Mouse (Mus musculus) A20 (cell line): ENCODE data around the gene Ankrd55.
A peak's percentile ranks its signal among the peaks of the same experiment; 100 is the strongest.

Experiments used
- DNase-seq: peaks from one replicate; pipeline ENCODE4 v3.0.0-alpha.2; 2011; ENCODE audit warnings: low read depth, low spot score

Gene Ankrd55

DNA sequence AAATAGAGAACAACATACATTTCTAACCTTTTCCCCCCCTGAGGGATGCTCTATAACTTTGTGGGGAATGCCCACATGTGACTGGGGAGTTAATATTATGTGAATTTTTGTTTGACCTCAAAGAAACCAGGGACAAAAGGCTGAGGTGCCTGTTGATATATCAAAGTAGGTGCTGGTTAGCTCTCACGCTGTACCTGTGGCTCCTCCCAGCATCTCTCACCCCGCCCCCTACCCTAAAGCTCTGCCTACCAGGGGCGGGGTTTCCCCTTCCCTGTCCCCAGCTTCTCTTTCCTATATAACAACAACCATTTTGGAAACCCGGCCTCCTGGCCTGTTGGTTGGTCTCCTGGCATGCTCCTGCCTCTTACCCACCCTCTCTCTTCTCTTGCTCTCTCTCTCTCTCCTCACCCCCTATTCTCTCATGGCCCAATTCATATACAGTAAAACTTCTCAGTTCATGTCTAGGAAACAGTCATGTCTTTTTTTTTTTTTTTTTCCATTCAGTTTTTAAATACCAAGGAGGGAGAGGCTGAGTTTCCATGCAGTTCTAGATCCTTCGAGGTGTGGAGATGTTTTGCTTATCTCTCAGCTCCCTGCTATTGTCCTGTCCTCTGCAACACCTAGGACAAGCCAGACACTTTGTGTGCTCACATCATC is 54.8 kb downstream of the Ankrd55 start:
- peak; percentile 22 for DNase-seq

DNA sequence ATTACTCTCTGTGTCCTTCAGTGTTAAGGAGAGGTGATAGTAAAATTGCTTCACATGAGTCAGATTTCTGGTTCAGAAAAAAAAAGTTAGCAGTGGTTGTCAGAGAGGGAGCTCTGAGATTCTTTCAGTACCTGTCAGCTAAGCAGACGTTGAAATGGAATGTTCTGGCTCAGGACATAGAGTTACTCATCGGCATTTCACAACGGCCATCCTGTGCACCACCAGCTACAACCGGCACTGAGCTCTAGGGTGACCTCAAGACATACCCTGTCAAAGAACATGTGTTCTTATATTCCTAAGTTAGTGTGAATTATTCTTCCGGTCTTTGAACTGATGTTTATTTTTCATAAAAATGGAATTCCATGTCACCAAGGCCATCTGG is 55.4 kb downstream of the Ankrd55 start:
- DNase-seq, result no peak

DNA sequence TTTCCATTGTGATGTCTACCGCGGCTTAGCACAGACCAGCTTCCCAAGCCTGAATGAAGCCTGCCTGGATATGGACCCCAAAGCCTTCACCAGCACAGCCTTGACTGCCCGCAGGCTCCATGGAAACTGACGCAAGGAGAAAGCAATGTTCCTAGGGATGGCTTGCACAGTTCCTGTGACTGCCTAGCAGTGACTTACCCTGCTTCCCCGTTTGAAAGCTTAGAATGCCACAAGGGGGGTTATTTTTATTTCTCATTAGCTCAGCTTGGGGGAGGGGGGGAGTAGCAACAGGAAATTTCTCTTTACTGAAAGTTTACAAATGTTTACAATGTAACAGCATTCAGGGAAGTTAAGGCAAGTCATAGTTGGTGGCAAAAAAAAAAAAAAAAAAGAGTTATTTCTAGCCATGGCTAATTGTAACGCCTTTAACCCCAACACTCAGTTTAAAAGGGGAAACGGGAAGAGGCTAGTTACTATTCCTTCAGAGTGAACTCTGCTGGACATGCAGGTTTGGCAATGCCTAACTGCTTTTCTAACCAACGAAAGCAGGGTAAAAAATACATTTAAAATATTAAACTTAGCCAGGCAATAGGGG is 56.1 kb downstream of the Ankrd55 start:
- DNase-seq, result peak; percentile 60

DNA sequence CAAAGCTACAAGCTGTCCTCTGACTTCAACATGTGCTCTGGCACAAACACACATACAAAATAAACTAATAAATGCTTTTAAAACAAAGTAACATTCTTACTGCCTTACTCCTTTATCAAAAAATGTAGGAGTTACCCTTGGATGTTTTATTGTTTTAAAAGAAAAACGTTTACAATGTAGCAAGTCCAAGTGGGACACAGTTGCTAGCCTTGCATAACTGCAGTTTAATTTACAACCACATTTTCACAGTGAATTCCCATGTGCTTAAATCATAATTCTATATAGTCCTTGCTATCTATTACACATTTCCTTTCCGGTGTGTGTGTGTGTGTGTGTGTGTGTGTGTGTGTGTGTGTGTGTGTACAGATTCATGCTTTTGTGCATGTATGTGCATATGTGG is 57.3 kb downstream of the Ankrd55 start:
- no peak for DNase-seq

DNA sequence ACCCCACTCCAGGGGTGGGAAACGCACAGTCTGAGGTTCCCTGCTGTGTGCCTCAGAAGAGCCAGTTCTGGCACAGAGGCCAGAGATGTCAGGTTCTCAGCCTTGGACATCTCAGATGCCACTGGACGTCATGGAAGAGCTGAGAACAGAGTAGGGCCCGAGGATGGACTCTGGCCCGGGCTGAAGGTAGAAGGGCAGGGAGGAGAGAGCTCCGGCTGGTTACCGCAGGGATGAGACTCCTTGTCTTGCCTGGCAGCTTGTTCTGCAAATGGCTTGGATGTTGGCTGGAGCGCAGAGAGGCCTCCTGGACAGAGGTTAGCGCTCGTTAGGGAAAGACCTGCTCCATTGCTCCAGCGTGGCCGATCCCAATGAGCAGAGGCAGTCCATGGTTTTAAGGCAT is 57.8 kb downstream of the Ankrd55 start:
- DNase-seq, result peak; percentile 19

DNA sequence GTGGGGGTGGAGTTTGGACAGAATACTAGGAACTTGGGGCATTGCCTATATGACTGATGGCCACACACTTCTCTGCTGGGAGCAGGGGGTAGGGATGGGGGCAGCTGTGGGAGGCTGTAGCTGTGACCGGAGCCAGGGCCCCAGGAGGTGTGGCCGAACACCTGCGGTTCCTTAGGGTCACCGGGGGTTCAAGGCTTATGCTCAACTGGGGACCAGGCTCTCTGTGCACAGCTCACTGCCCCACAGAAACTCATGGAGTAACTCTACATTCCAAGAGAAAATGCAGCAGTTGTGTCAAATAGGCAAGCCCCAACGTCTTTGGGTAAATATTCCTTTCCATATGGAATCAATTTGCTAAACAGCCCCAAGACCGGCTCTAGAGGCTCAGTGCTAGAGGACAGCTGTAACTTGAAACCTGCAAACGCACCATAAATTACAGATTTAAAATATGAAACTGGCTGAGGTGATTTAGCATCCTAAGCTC is 58.5 kb downstream of the Ankrd55 start:
- peak; percentile 77 for DNase-seq

- DNase-seq, result peak; percentile 33
These were observed 60.0 kb downstream of the Ankrd55 start for GRCm38 (mm10) chr13:112348250-112348649.

GRCm38 (mm10) chr13:112348896-112349484 is 60.7 kb downstream of the Ankrd55 start:
- DNase-seq, result no peak

GRCm38 (mm10) chr13:112349500-112349899 is 61.2 kb downstream of the Ankrd55 start:
- DNase-seq, result peak; percentile 94

DNA sequence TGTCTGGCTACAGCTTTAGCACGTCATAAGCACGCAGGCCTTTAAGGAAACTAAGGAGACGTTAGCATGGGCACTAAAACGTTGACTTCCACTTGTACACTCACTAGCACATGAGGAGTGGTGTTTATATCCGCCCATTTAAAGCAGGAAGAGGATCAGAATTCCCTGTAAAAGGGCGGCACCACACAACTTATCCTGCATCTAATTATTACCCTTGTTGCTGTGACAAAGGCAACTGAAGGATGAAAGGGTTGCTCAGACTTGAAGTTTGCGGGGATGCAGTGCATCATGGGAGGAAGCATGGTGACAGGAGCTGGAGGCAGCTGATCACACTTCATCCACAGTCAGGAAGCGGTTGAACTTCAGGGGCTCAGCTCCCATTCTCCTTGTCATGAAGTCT is 63.7 kb downstream of the Ankrd55 start:
- DNase-seq, result no peak

GRCm38 (mm10) chr13:112354109-112354867 is 66.0 kb downstream of the Ankrd55 start:
- peak; percentile 33 for DNase-seq

GRCm38 (mm10) chr13:112354958-112355357 is 66.7 kb downstream of the Ankrd55 start:
- DNase-seq, result peak; percentile 92

GRCm38 (mm10) chr13:112355794-112356486 is 67.7 kb downstream of the Ankrd55 start:
- DNase-seq, result no peak

GRCm38 (mm10) chr13:112361575-112361974 is 73.3 kb downstream of the Ankrd55 start:
- DNase-seq, result no peak

DNA sequence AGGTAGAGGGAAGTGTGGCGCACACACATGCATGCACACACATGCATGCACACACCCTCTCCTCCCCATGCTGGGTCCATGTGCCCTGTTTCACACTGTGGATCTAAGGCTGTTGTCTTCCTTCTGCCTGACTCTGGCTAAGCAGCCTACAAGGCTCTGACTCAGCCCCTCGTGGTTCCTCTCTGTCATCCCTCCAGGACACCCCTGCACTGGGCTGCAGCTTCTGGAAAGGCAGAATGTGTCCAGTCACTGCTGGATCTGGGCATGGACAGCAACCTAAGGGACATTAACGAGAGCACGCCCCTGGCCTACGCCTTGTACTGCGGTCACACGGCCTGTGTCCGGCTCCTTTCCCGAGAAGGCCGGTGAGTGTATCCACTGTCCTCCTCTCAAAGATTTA is 75.0 kb downstream of the Ankrd55 start:
- DNase-seq, result no peak

DNA sequence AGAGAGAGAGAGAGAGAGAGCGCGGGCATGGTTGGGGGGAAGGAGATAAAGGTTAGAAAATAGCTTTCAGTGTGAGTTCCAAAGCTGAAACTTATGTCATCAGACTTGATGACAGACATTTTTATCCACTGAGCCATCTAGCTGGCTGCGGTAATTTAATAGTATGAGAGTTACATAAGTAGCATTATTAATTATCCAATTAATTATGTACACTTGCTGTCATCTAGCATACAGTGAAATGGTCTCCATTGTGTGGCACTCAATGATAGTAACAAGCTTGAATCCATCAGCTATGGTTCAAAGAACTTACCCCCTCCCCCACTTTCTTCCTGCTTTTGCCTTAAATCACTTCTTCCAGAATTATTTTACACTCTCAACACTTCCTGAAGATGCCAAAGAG is 75.5 kb downstream of the Ankrd55 start:
- no peak for DNase-seq

- no peak for DNase-seq
These were observed 76.4 kb downstream of the Ankrd55 start for GRCm38 (mm10) chr13:112364698-112365097.

- DNase-seq, result no peak
These were observed 77.1 kb downstream of the Ankrd55 start for GRCm38 (mm10) chr13:112365303-112365702.

- DNase-seq, result peak; percentile 69
These were observed 77.5 kb downstream of the Ankrd55 start for GRCm38 (mm10) chr13:112365762-112366161.

DNA sequence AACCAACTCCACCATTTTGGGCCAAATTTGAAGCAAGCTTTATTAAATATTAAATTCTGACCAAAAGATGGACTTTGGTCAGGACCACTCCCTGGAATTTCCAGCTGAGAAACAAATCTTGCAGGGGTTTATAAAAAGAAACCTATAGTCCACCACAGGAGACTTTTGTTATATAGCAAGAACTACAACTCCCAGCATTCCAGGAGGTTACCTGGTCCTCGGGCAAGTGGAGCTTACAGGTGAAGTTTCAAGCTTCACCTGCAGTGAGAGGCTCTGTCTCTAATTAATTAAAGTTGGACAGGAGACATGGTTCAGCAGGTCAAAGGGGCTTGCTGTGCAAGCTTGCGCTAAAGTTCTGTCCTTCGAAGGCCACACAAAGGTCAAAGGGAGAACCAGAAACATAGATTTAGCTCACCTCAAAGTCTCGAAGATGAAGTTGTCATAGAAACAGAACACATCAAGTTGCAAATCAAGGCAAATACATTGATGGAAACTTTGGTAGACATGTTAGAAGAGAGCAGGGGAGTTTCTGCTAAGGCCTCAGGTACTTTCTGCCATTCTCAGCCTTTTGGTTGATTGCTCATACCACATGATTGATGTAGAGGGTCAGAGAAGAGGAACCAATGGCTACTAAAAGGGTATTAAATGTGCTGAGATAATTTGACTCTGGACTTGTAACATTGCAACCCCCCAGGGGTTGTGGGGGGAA is 78.2 kb downstream of the Ankrd55 start:
- peak; percentile 57 for DNase-seq

- no peak for DNase-seq
These were observed 83.5 kb downstream of the Ankrd55 start for GRCm38 (mm10) chr13:112371729-112372128.
